Mouse (Mus musculus): ENCODE measurements around the gene Vmn1r85.
A peak's percentile ranks its signal among the peaks of the same experiment; 100 is the strongest.
"Not testable (repeated sequence)": the region's sequence is repeated elsewhere in the genome, so short reads cannot be mapped to it uniquely, and the experiment has no call there.

Gene Vmn1r85

DNA sequence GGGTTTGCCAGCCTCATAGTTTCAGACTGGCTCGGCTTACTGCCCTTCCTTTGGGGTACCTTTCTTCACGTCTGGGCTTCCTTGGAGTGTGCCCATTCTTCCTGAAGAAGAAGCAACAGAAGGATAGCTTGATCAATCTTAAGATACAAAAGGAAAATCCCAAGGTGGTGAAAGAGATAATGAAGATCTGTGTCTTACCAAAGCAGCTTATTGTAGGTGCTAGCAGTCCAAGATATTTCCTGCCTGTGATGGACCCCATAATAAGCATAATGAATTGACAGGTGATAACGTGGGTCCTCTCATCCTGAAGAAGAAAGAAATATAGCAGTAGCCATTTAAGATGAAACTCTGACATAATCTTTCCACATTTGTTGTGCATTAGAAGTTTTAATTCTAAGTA, at the start of gene Vmn1r85:
Gene Vmn1r85, minus strand, starts transcription at position 101 of the 400 bp plus-strand sequence.
- no peak for DNase-seq (ENCODE audit: extremely low read depth, insufficient read length, low spot score)

DNA sequence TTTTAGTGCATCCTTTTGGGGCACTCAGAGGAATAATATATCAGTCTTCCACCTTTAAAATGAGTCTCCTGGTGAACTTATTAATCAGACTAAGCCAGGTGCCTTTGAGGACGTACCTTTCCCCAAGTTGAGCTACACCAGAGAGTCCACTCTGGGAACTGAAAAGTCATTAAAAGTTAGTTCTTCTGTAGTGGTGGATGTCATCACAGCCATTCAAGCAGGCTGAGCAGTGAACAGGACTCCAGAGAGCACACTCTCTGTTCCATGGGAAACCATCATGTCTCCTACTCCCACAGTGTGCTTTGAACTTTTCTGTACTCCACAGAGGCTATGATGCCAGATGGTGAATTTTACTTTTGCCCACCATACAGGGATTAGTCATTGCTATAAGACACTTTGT, 45.1 kb upstream of the Vmn1r85 start, which contains the start of gene Vmn1r87:
Gene Vmn1r87, minus strand, starts transcription at position 101 of the 400 bp plus-strand sequence.
- DNase-seq (ENCODE audit: extremely low read depth, insufficient read length, low spot score) = no peak

DNA sequence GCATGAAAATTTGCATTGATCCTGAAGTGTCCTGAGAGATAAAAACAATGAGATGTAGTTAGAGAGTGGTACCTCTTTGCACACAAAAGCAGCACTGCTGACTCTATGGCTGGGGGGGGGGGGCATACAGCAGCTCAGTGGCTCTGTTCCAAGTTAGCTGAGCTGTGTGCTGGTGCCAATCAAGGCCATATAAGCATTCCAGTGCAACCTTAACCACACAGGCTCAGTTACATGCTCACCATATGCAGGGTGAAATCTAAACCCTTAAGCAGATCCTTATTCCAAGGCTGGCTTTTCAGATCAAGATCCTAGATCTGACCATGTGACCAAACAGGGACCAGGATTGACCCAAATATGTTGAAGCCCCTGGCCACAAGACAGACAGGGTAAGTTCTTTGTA, 42.4 kb upstream of the Vmn1r85 start:
- DNase-seq (ENCODE audit: extremely low read depth, insufficient read length, low spot score) = no peak

DNA sequence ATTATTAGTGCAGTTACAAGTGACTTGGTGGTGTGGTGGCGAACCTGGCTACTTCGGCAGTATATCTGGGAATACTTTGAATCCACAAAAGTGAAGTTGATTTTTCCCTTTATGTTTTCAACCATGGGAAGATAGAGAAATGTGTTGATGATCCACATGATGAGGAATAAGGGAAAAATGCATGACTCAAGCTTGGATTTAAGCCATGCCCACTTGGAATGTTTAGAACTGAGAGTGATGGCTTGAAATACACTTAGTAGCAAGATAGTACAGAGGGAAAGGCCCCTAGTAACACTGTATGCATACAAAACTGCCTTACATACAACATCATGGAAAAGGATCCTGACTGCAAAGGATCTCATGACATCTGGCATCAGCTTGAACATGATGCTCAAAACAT, 36.9 kb upstream of the Vmn1r85 start:
- peak; percentile 15 for DNase-seq (ENCODE audit: extremely low read depth, insufficient read length, low spot score)

DNA sequence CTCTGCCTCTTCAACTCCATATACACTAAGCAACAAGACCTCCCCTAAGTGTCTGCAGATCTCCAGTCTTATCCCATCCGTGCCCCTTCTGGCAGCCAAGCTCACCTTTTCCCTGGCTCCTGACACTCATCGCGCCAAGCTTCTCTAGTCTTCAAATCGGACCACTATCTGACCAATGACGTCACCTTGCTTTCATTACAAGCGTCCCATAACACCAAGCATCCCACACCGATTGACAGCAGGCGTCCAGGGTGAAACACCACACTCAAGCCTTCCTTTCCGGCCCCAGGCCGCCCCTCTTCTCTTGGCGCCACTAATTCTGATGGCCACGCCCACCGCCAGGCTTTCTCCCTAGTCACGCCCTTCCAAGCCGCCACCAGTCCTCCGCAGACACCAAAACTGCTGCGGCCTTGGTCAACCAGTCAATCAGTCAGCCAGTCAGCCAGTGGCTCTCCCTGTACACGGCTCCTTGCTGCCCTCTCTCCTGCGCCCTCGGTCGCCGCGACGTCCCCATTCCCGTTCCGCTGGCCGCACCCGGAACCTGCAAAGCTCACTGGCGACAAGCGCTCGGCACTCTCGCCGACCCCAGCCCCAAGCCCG, 28.7 kb upstream of the Vmn1r85 start:
- peak; percentile 32 for DNase-seq (ENCODE audit: extremely low read depth, insufficient read length, low spot score)

DNA sequence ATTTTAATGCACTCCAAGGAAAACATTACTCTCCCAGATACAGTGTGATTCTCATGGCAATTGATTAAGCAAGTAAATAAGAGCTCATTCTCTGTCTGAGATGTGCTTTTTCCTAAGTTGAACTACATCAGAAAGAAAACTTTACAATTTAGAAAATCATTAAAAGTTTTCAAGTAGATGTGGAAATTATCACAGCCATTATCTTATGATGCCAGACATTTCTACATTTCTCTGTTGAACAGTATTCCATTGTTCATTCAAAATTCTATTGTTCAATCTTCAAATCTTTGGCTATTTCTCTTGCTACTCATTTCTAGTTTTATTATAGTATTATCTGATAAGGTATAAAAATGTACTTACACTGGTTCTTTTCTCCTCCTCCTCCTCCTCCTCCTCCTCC, 24.8 kb upstream of the Vmn1r85 start, which contains the start of gene Vmn1r86:
Gene Vmn1r86, minus strand, starts transcription at position 101 of the 400 bp plus-strand sequence.
- DNase-seq (ENCODE audit: extremely low read depth, insufficient read length, low spot score) = no peak

DNA sequence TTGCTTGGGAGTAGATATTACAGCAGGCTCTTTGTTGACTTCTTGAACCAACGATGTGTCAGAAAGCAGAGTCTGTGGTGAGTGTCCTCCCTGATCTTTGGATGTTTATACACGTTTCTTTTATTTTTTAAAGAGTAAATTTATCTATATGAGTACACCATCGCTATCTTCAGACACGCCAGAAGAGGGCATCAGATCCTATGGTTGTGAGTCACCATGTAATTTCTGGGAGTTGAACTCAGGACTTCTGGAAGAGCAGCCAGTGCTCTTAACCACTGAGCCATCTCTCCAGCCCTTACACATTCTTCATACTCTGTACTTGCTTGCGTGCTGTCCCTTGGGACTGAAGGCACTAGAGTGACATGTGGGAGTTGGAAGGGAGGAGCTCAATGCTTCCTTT, 22.7 kb downstream of the Vmn1r85 start:
- no peak for DNase-seq (ENCODE audit: extremely low read depth, insufficient read length, low spot score)

DNA sequence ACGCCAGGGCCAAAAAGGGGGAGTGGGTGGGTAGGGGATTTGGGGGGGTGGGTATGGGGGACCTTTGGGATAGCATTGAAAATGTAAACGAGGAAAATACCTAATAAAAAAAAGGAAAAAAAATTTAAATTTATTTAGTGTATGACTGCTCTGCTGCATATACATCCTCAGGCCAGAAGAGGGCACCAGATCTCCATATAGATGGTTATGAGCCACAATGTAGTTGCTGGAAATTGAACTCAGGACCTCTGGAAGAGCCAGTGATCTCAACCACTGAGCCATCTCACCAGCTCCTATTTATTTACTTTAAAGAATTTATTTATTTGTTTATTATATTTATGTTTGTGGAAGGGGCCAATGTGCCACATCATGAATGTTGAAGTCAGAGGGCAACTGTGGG, 31.6 kb downstream of the Vmn1r85 start:
- not testable (repeated sequence) for DNase-seq (ENCODE audit: extremely low read depth, insufficient read length, low spot score)

DNA sequence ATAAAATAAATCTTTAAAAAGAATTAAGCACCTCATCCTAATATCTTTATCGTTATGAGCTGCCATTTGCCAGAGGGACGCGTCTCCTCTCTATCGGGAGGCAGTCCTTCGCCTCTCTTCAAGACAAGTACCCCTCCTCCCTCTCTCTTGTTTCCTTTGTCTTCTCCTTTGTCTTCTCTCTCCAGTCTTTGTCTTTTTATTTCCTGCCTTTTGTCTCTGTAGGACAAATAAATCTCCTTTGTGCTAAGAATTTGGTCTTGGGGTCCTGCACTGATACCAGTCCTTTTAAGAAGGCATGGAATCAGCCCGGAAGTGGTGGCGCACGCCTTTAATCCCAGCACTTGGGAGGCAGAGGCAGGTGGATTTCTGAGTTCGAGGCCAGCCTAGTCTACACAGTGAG, 35.4 kb downstream of the Vmn1r85 start:
- DNase-seq (ENCODE audit: extremely low read depth, insufficient read length, low spot score) = no peak

DNA sequence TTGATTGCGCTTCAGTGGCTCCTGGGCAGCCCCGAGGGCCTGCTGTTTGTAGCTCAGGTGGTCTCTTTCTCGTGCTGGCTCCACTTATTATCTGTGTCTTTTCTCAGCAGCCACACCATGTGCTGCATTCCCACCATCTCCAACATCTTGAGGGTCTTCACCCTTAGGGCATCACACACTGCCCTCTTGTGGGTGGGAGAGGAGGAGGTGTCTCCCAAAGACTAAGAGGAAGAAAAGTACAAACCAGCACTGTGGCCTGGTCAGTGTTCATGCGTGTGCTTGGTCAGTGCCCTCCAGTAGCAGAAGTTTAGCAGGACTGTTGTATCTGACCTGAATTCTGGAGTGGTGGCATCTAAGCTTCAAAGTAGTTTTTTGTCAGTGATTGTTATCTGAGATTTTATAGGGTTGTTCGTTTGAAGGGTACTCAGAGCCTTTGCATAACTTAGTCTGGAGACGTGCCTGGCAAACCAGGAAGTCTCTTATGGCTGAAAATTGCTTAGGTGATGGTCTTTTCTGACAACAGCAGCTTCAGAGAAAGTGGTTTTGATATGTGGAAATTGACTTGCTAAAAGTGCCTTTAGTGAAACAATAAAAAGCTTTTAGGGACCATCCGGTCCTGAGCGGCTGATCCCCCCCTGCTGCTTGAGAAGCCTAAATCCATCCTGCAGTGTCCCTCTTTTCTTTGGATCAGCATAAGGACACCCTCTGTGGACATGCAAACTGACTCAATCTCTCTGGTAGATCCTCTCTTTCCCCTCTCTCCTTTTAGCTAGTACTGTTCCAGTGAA, 37.9 kb downstream of the Vmn1r85 start:
- no peak for DNase-seq (ENCODE audit: extremely low read depth, insufficient read length, low spot score)

DNA sequence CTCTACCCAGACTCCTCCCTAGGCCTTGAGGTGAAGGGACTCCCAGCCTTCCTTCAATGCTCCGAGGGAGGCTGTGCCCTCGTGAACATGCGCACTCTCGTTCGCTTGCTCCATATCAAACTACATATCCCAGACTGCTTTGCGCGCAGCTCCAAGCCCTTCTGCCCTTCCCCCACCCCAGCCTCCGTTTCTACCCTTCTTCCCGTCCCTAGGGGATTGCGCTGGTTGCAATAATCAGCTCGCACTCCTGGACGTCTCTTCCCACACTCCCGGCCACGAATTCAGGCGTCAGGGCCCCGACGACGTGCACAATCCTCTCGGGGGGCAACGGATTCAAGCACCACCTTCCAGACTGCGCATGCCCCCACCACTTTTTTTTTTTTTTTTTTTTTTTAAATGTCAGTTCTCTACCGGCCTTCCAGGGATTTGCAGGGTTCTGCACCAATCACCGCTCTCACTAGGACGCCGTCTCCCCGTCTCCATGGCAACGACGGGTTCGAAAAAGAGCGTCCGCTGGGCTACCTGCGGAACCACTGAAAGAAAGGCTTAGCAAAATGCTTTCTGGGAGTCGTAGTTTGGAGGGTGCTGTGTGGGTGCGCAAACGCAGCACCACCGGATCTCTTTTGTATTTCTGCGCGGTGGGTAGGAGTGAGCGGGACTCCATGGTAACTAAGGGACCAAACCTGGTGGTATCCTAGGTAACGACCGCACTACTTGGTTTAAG, 40.5 kb downstream of the Vmn1r85 start, which contains the start of gene Mzf1:
Gene Mzf1, minus strand, starts transcription at position 478 of the 724 bp plus-strand sequence.
- no peak for DNase-seq (ENCODE audit: extremely low read depth, insufficient read length, low spot score)

DNA sequence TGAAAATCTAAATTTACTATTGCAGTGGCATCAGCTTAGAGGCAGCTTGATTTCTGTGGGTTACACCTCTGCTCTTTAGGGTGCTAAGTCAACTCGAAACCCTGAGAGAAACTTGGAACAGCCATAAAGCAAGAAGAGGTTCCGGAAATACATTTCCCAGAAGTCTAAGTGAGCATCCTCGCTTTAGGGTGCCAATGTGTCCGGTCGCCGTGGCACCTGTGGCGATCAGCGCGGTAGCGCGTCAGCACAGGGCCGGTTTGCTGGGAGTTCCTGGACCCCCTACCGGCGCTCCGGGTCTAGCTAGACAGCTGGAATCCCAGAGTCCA, 41.0 kb downstream of the Vmn1r85 start:
- no peak for DNase-seq (ENCODE audit: extremely low read depth, insufficient read length, low spot score)

DNA sequence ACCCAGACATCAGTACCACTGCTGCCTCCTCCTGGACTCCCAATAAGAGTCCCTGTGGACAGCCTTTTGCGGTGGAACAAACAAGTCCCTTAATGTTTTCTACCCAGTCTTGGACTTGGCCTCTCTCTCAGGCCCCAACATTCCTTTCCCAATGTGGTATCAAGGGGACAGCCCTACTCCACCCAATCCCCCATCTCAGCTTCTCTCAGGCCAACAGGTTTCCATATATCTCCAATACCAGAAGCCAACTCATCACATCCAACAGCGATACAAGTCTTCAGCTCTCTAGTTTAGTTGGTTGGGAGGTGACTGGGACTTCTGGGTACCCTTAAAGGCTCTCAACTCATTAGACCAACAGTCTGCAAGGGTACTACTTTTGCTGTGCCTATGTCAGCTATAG, 41.5 kb downstream of the Vmn1r85 start:
- no peak for DNase-seq (ENCODE audit: extremely low read depth, insufficient read length, low spot score)

DNA sequence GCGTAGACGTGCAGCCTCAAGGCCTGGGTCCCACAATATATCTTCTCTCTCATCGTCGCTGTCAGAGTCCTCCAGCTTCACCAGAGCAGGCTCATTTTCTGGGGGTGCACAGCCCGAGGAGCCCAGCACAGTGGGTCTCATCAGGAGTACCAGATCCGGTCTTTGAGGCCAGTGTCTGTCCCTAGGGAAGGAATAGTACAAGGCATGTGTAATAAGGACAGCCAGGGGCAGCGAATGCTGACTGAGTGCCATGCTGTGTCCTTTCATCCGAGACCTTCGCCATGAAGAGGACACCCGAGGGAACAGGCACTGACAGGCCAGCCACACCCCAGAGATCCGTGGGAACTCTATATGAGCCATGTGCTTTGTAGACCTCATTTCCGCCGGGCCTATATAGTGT, 42.0 kb downstream of the Vmn1r85 start:
- DNase-seq (ENCODE audit: extremely low read depth, insufficient read length, low spot score) = no peak

DNA sequence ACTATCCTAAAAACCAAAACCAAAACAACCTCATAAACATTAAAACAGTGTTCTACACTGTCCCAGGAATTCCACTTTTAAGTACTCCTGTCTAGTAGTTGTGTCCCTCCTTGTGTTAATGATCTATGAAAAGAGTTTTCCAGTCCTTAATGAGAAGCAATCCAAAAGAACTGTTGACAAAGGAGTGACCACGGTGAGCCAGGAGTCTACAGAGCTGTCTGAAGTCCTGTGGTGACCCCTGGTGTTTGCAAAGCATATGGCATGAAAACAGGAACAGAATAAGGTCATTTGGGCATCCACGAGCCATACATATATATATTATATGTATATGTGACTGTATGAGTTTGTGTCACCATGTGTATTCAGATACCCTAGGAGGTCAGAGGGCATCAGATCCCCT, 48.9 kb downstream of the Vmn1r85 start:
- no peak for DNase-seq (ENCODE audit: extremely low read depth, insufficient read length, low spot score)

DNA sequence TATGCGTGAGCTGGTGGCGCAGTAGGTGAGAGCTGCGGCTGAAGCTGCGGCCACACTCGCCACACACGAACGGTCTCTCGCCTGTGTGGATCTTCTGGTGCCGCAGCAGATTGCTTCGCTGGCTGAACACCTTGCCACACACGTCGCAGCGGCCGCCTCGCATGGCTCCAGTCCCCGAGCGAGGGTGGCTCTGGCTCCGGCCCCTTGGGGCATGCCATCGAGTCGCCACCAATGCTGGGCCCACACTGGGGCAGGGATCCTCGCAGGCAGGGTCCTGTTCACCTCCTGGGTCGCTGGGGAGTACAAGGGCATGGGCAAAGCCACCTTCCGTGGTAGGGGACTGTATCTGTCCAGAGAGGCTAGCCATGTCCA, 50.7 kb downstream of the Vmn1r85 start:
- no peak for DNase-seq (ENCODE audit: extremely low read depth, insufficient read length, low spot score)

DNA sequence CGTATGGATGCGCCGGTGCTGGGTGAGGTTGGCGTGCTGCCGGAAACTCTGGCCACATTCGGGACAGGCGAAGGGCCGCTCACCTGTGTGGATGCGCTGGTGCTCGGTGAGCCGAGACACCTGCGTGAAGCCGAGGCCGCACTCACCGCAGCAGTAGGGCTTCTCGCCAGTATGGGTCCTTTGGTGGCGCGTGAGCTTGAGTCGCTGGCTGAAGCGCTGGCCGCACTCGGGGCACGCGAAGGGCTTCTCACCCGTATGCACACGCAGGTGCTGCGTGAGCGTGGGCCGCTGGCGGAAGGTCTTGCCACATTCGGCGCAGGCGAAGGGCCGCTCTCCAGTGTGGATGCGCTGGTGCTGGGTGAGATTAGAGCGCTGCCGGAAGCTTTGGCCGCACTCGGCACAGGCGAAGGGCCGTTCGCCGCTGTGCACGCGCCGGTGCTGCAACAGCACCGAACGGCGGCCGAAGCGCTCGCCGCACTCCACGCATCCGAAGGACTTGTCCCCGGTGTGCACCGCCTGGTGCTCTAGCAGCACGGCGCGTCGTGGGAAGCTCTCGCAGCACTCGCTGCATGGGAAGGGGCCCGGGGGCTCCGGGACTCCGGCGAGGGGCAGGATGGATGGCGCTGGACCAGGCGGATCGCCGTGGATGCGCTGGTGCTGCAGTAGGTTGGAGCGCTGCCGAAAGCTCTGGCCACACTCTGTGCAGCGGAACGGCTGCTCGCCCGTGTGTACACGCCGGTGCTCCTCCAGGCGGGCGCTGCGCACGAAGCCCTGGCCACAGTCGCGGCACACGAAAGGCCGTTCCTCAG, 51.3 kb downstream of the Vmn1r85 start:
- no peak for DNase-seq (ENCODE audit: extremely low read depth, insufficient read length, low spot score)

DNA sequence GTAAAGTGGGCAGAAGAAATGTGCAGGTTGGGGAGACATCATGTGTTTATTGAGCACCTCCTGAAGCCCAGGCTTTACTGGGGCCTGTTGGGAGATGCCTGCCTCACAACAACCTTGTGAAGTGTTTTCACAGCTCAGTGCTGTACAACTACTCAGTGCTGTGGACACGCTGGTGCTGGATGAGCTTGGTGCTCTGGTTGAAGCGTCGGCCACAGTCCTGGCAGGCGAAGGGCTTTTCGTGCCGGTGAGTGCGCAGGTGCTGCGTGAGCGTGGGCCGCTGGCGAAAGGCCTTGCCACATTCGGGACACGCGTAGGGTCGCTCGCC, 51.9 kb downstream of the Vmn1r85 start:
- no peak for DNase-seq (ENCODE audit: extremely low read depth, insufficient read length, low spot score)

DNA sequence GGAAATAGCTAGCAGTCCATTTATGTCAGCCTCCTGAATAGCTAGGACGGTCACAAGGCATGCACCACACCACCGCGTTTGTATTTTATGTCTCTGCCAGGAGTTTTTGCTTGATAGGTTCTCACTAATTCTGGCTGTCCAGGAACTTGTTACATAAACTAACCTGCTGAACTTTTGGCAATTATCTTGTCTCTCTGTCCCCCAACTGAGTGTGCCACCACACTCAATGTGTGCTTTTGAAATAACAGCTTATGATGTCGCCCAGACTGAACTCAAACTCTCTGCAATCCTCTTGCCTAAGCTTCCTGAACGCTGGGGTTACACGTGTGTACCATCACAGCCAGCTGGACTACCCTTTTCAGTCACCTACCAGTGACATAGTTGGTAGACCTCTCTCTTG, 52.5 kb downstream of the Vmn1r85 start:
- no peak for DNase-seq (ENCODE audit: extremely low read depth, insufficient read length, low spot score)

DNA sequence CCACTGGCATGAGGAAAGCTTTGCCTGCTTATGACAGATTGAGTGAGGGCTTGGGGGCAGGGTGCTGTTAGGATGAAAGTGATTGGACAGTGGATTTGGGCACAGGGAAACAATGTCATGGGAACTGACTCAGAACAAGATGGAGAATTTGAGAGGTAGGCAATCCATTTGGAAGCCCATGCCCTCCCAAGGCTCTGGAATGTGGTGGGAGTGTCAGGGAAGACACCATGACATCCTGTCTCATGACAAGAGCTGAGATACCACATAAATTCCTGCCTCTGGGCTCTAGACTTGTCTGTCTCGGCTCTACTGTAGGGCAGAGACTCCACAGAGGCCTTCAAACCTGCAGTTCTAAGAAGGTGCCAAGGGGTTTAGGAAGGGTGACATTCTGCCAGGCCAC, 53.7 kb downstream of the Vmn1r85 start:
- no peak for DNase-seq (ENCODE audit: extremely low read depth, insufficient read length, low spot score)

DNA sequence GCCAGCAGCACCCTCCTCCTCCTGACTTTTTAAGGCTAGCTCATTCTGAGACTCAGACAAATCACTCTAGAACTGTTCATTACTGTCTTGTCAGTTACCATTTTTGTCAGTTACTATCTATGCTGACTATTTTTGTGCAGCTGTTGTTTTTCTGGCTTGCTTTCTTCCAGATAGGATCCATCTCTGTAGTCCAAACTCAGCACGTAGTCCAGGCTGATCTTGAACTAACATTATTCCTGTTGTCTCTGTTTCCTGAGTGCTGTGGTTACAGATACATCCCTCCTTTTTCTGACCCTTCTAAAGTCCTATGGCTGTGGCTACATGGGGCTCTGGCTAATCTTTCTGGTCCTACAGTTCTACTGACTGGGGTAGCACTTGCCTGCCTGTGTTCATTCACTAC, 55.8 kb downstream of the Vmn1r85 start:
- no peak for DNase-seq (ENCODE audit: extremely low read depth, insufficient read length, low spot score)

Data from 3134 (cell line).